Mouse (Mus musculus): ENCODE measurements around the gene Sec31a. TPM values are rescaled to one million over a fixed set of nuclear protein-coding genes. Genes with fewer than 3 reads are reported as not detected.

Gene Sec31a
- polyA plus RNA-seq, 1 experiment from 2014 or later, result 67.0 TPM

GRCm38 (mm10) chr5:100343087-100343486 lies 72.9 kb downstream of the Sec31a start:
- no peak overlapping the region for H3K4me2 ChIP-seq
- 57% methylated on average over 6 of the region's 6 CpGs for WGBS (ENCODE audit: insufficient replicate concordance)
- H3K9ac ChIP-seq, result no peak overlapping the region
- no peaks in the 10 kb centered on the region for H3K9me3 ChIP-seq (replicated peaks)
- H3K36me3 ChIP-seq, result no peaks in the 10 kb centered on the region
- no peak for ATAC-seq
- H3K4me3 ChIP-seq, result no peak overlapping the region
- H3K27ac ChIP-seq, result no peak overlapping the region
- no peaks in the 10 kb centered on the region; the same call in 1 of the 2 replicates for H3K27me3 ChIP-seq (replicated peaks)
- no peaks in the 10 kb centered on the region for H3K4me1 ChIP-seq

GRCm38 (mm10) chr5:100342422-100342821 lies 73.6 kb downstream of the Sec31a start:
- Histone ChIP-seq H3K9ac (no peak overlapping the region), H3K4me1 (no peaks in the 10 kb centered on the region), H3K4me2 (no peak overlapping the region), H3K36me3 (no peaks in the 10 kb centered on the region), H3K27ac (no peak overlapping the region), H3K4me3 (no peak overlapping the region), H3K27me3 (replicated peaks) (no peaks in the 10 kb centered on the region; the same call in 1 of the 2 replicates), H3K9me3 (replicated peaks) (no peaks in the 10 kb centered on the region)
- ATAC-seq, result no peak
- WGBS (ENCODE audit: insufficient replicate concordance), result 69% methylated on average over 6 of the region's 6 CpGs

DNA sequence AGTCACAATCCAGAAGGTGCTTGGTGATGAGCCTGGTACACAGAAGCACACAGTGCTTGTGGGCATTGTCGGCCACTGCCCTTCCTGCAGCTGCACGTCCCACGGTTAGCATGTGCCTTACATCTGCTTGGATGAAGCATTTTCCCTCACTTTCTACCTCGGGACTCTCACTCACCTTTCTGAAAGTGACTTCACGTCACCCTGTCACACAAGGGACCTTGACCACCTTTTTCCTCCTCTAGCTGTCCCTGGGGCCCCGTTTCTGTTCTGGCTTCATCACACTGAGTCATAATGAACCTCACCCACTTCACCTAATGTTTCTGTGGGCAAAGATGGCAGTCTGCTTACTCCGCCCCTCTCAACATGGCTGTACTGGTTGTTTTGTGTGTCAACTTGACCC lies 75.0 kb downstream of the Sec31a start:
- ATAC-seq, result no peak
- no peak overlapping the region for H3K9ac ChIP-seq
- no peaks in the 10 kb centered on the region; the same call in 1 of the 2 replicates for H3K27me3 ChIP-seq (replicated peaks)
- no peak overlapping the region for H3K4me2 ChIP-seq
- H3K4me3 ChIP-seq, result no peak overlapping the region
- 65% methylated on average over 7 of the region's 7 CpGs for WGBS (ENCODE audit: insufficient replicate concordance)
- no peak overlapping the region for H3K27ac ChIP-seq
- no peaks in the 10 kb centered on the region for H3K4me1 ChIP-seq
- no peaks in the 10 kb centered on the region for H3K36me3 ChIP-seq
- H3K9me3 ChIP-seq (replicated peaks), result no peaks in the 10 kb centered on the region

- H3K9ac ChIP-seq, result no peak overlapping the region
- 65% methylated on average over 4 of the region's 4 CpGs for WGBS (ENCODE audit: insufficient replicate concordance)
- no peak overlapping the region for H3K4me2 ChIP-seq
- ATAC-seq, result no peak
- no peaks in the 10 kb centered on the region for H3K9me3 ChIP-seq (replicated peaks)
- H3K36me3 ChIP-seq, result no peaks in the 10 kb centered on the region
- H3K27ac ChIP-seq, result no peak overlapping the region
- no peaks in the 10 kb centered on the region for H3K4me1 ChIP-seq
- H3K4me3 ChIP-seq, result no peak overlapping the region
- H3K27me3 ChIP-seq (replicated peaks), result peaks cover 4% of the 10 kb centered on the region; the same call in 1 of the 2 replicates
Measured at GRCm38 (mm10) chr5:100337852-100338251, 78.2 kb downstream of the Sec31a start.

DNA sequence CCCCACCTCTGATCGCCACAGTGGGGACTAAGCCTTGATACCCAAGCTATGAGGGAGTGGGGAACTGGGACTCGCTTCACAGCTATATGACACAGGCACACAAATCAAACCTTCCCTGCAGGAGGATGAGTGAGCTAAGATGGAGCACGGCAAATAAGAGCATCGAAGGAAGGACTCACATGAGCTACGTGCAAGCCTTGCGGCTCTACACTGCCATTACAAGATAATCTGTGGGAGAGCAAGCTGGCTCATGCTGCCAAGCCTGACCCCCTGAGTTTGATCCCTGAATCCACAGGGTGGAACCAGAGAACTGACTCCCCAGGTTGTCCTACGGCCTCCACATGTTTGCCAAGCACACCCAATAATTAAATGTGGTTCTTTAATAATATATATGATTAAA lies 79.2 kb downstream of the Sec31a start:
- no peak for ATAC-seq
- H3K4me1 ChIP-seq, result no peaks in the 10 kb centered on the region
- 70% methylated on average over 7 of the region's 7 CpGs for WGBS (ENCODE audit: insufficient replicate concordance)
- H3K36me3 ChIP-seq, result no peaks in the 10 kb centered on the region
- H3K9ac ChIP-seq, result no peak overlapping the region
- no peaks in the 10 kb centered on the region for H3K9me3 ChIP-seq (replicated peaks)
- no peak overlapping the region for H3K4me3 ChIP-seq
- no peak overlapping the region for H3K27ac ChIP-seq
- H3K27me3 ChIP-seq (replicated peaks), result peaks cover 5% of the 10 kb centered on the region; the same call in 1 of the 2 replicates
- H3K4me2 ChIP-seq, result no peak overlapping the region

DNA sequence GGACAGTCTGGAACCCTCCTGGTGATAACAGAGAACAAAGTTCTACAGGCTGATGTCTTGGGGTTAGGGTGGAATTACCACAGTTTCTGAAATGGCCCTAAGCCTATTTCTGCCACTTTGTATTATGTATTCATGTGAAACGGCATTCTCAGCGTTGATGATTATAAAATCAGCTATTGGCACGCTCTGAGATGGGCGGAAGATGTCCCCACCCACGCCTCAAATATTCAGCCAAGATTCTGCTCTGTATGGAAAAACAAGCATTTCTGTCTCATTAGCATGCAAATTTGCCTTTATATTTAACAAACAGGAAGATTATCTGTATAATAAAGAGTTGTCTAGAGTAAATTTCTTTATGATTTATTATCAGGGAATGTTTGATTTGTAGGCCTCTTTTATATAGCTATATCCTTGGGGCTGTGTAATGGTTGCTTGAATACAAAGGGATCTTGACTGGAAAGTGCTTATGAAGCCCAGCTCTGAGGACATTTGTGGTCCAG lies 80.4 kb downstream of the Sec31a start:
- H3K4me2 ChIP-seq, result no peak overlapping the region
- no peak for ATAC-seq
- H3K27ac ChIP-seq, result no peak overlapping the region
- no peaks in the 10 kb centered on the region for H3K4me1 ChIP-seq
- H3K4me3 ChIP-seq, result no peak overlapping the region
- no peaks in the 10 kb centered on the region for H3K36me3 ChIP-seq
- WGBS (ENCODE audit: insufficient replicate concordance), result 70% methylated on average over 5 of the region's 5 CpGs
- H3K9me3 ChIP-seq (replicated peaks), result no peaks in the 10 kb centered on the region
- H3K27me3 ChIP-seq (replicated peaks), result peaks cover 5% of the 10 kb centered on the region; the same call in 1 of the 2 replicates
- H3K9ac ChIP-seq, result no peak overlapping the region

- no peak overlapping the region for H3K4me2 ChIP-seq
- 65% methylated on average over 6 of the region's 6 CpGs for WGBS (ENCODE audit: insufficient replicate concordance)
- peaks cover 5% of the 10 kb centered on the region; the same call in 1 of the 2 replicates for H3K27me3 ChIP-seq (replicated peaks)
- H3K36me3 ChIP-seq, result no peaks in the 10 kb centered on the region
- ATAC-seq, result no peak
- no peak overlapping the region for H3K4me3 ChIP-seq
- no peak overlapping the region for H3K9ac ChIP-seq
- H3K4me1 ChIP-seq, result no peaks in the 10 kb centered on the region
- H3K27ac ChIP-seq, result no peak overlapping the region
- H3K9me3 ChIP-seq (replicated peaks), result no peaks in the 10 kb centered on the region
Measured at GRCm38 (mm10) chr5:100334686-100335085, 81.3 kb downstream of the Sec31a start.

DNA sequence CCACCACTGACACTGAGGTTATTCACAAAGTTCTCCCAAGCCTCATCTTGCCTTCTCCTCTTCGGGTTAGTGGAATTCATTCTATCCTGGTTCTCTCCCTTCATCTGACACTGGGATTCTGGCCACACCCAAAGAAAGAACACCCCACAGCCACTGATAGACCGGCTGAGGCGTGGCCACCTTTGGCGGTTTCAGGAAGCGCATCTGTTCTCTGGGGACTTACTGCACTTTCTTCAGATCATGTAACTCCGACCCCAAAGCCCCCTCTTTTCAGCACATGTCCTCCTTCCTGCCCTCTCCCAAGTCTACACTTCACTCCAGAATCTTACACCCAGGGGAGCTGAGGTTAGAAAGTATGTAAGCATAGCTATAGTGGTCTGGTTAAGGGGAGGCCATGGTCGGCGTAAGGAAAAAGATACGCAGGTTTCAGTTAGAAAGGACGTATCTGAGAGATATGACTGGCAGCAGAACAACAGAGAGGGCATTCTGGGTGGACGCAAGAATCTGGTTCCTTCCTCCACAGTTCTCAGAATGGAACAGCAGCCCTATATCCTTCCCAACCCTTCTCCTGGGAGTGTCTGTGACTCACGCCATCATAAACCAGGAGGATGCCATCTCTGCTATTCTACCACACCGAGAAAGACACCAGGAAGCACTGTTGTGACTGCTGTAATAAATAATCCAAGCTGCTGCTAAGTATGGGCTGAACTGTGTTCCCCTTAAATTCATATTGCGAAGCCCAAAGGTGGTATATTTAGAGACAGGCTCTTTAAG lies 82.2 kb downstream of the Sec31a start:
- no peaks in the 10 kb centered on the region for H3K36me3 ChIP-seq
- H3K27me3 ChIP-seq (replicated peaks), result peaks cover 5% of the 10 kb centered on the region; the same call in 1 of the 2 replicates
- H3K27ac ChIP-seq, result no peak overlapping the region
- 44% methylated on average over 14 of the region's 14 CpGs for WGBS (ENCODE audit: insufficient replicate concordance)
- H3K9ac ChIP-seq, result no peak overlapping the region
- no peak overlapping the region for H3K4me3 ChIP-seq
- no peaks in the 10 kb centered on the region for H3K9me3 ChIP-seq (replicated peaks)
- no peaks in the 10 kb centered on the region for H3K4me1 ChIP-seq
- no peak overlapping the region for H3K4me2 ChIP-seq
- no peak for ATAC-seq

GRCm38 (mm10) chr5:100332300-100333004 lies 83.6 kb downstream of the Sec31a start:
- no peak overlapping the region for H3K4me2 ChIP-seq
- 61% methylated on average over 8 of the region's 8 CpGs for WGBS (ENCODE audit: insufficient replicate concordance)
- no peak overlapping the region for H3K27ac ChIP-seq
- no peak overlapping the region for H3K9ac ChIP-seq
- H3K9me3 ChIP-seq (replicated peaks), result no peaks in the 10 kb centered on the region
- no peak for ATAC-seq
- peaks cover 5% of the 10 kb centered on the region; the same call in 1 of the 2 replicates for H3K27me3 ChIP-seq (replicated peaks)
- no peaks in the 10 kb centered on the region for H3K4me1 ChIP-seq
- no peaks in the 10 kb centered on the region for H3K36me3 ChIP-seq
- H3K4me3 ChIP-seq, result no peak overlapping the region

- peaks cover 5% of the 10 kb centered on the region; the same call in 1 of the 2 replicates for H3K27me3 ChIP-seq (replicated peaks)
- no peaks in the 10 kb centered on the region for H3K9me3 ChIP-seq (replicated peaks)
- no peak overlapping the region for H3K4me3 ChIP-seq
- no peak overlapping the region for H3K27ac ChIP-seq
- no peak overlapping the region for H3K4me2 ChIP-seq
- no peak overlapping the region for H3K9ac ChIP-seq
- no peaks in the 10 kb centered on the region for H3K36me3 ChIP-seq
- no peak for ATAC-seq
- WGBS (ENCODE audit: insufficient replicate concordance), result 74% methylated on average over 8 of the region's 8 CpGs
- H3K4me1 ChIP-seq, result no peaks in the 10 kb centered on the region
Measured at GRCm38 (mm10) chr5:100331636-100332035, 84.4 kb downstream of the Sec31a start.

- no peaks in the 10 kb centered on the region for H3K36me3 ChIP-seq
- H3K27ac ChIP-seq, result no peak overlapping the region
- no peak overlapping the region for H3K9ac ChIP-seq
- H3K9me3 ChIP-seq (replicated peaks), result no peaks in the 10 kb centered on the region
- no peak overlapping the region for H3K4me2 ChIP-seq
- H3K4me1 ChIP-seq, result no peaks in the 10 kb centered on the region
- H3K4me3 ChIP-seq, result no peak overlapping the region
- 3% methylated on average over 11 of the region's 11 CpGs for WGBS (ENCODE audit: insufficient replicate concordance)
- ATAC-seq, result no peak
- H3K27me3 ChIP-seq (replicated peaks), result no peaks in the 10 kb centered on the region
Measured at GRCm38 (mm10) chr5:100322081-100322480, 94.0 kb downstream of the Sec31a start.

DNA sequence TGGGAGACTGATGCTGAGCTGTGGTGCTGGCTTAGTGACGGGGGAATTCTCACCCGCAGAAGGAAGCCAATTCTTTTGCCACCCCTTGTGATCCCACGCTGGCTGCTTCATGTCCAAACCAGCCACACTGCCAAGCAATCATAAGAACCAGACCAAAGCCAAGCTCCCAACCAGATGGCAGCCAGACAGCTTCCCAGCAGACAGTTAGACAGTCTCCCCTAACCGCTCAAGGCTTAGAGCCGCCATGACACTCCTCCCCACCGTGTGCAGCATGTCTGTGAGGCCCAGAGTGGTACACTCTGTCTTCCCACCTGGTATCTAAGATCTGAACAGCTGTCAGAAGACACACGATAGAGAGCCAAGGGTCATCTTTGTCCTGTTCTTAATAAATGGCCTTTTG lies 98.2 kb downstream of the Sec31a start:
- Histone ChIP-seq H3K9ac (no peak overlapping the region), H3K27ac (no peak overlapping the region), H3K27me3 (replicated peaks) (no peaks in the 10 kb centered on the region), H3K36me3 (no peaks in the 10 kb centered on the region), H3K4me2 (no peak overlapping the region), H3K9me3 (replicated peaks) (no peaks in the 10 kb centered on the region), H3K4me1 (no peaks in the 10 kb centered on the region), H3K4me3 (no peak overlapping the region)
- WGBS (ENCODE audit: insufficient replicate concordance), result 65% methylated on average over 7 of the region's 7 CpGs
- no peak for ATAC-seq
